Mouse (Mus musculus) lung, postnatal 14 days (tissue): Measurements from ENCODE around the gene Socs1.
"Not testable (repeated sequence)": the region's sequence is repeated elsewhere in the genome, so short reads cannot be mapped to it uniquely, and the experiment has no call there.

ENCODE experiments used
- DNase-seq: peaks from one replicate; pipeline ENCODE4 v3.0.0; 2021

Gene Socs1

DNA sequence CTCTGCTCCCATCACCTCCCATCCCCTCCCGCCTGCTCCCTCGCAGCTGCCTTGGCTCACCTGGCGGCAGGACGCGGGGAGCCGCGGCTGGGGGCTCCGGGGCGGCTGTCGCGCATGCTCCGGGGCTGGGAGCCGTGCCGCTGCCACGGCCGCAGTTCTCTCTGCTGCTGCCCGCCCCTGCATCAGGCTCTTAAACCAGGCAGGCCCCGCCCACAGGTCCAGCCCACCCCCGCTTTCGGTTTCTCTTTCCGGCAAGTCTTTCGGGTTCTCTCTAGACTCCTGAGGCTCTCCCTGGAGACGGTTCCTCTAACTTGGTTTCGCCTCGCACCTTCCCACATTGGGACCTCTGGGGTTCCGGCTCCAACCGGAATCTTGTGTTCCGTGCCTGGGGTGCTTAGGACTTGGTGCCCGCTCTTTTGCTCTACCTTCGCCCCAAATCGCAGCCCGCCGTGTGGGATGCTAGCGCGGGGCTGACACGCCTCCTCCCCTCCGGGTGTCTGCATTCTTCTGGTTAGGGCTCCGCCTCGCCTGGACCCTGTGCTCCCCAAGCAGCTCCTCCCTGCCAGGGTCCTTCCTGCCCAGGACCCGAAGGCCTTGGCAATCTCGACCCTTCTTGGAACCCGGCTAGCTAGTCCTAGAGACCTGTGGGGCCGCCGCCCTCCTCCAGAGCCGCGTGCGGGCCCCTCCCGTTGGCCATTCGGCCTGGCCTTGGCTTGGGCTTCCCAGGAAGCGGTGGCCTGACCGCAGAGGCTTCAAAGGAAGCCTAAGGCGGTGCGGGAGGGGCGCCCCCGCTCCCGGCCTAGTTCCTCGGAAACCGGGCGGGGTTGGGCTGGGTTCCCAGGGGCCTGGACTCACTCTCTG lies at the start of gene Socs1:
Socs1 (minus strand) TSS at position 166 of the 861 bp plus-strand sequence.
- peak; percentile 91 for DNase-seq

DNA sequence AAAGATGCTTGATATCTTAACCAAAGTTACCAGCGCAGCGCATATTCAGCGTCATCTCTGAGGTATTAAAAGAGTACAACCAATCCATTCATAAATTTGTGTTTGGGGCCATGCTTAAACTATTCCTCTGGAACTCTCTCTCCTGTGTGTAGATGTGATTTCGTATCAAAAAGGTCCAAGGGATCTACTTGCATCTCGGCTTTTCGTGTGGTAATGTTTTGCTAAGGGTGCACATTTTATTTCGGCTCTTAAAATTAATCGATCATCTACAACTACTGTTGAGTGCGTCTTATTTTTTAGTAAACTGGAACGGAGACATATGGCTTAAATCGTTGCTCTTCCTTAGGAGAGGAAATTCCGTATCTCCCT lies 49.2 kb upstream of the Socs1 start:
- no peak for DNase-seq

DNA sequence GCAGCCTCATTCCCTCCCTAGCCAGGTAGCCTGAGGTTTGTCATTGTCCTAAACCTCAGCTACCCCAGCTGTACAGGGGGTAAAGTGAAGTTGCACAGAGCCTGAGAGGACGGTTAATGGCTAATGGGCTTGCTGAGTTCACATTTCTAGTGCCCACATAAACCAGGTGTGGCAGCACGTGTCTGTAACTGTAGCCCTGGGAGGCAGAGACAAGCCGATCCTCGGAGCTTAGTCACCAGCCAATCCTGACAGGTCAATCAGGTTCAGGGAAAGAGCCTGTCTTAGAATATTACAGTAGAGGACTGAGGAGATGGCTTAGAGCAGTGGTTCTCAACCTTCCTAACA lies 43.1 kb upstream of the Socs1 start:
- DNase-seq = no peak

DNA sequence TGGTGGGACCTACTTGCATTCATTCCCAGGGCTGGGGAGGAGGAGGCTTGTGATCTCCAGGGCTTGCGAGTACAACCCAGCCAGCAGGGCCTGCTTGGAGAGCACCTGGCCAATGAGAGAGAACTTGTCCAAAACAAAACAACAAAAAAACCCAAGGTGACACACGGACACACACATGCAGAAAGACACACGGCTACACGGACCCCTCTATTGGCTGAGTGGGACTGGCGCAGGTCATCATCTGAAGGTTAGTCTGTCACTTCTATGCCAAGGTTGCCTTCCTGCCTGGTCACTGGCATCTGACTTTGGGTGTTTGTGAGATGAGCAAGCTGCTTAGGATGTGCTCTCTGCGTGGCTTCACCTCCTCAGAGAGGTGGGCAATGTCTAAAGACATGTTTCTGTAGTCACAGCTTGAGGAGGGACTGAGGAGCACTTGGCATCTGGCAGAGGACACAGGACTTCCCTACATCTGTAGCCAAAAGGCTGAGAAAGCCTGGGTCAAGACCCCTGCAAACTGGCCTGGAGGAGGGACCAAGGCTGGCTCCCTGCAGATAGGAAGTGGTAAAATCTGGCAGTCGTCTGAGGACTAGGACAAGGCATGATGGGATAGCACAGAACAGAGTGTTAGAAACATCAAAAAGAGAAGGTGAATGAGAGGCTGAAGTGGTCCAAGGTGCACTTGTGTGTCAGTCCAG lies 42.6 kb upstream of the Socs1 start:
- no peak for DNase-seq

DNA sequence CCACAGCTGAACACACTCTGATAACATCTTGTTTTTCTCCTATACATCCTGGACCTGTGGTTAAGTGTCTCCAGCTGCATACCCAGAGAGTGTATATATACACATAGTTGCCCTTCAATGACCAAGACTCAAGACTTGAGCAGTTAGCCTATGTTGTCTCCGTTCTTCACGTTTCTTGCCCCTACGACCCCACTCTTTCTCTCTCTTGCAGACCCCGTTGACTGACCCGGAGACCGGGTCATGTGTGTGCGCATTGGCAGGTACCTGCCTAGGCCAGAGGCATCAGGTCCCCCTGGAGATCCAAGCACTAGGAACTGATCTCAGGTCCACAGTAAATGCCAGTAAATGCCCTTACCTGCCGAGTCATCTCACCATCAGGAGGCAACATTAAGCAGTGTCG lies 41.9 kb upstream of the Socs1 start:
- DNase-seq = no peak

DNA sequence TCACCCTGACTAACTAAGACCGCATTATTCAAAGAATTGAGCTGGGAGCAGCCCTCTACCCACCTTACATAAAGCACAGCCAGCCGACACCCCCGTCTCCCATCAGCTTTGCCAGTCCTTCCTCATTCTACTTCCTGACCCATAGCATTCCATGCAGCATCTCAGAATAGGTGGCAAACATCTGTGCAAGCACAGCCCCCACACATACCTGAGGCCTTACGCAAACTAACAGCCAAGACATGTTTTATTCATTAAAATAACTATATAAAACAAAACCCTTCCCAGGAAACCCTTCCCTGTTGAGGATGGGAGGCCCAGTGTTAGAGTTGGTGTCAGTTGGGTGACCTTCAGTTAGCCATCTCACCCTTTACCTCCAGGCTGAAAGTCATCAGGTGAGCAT lies 40.5 kb upstream of the Socs1 start:
- DNase-seq = no peak

DNA sequence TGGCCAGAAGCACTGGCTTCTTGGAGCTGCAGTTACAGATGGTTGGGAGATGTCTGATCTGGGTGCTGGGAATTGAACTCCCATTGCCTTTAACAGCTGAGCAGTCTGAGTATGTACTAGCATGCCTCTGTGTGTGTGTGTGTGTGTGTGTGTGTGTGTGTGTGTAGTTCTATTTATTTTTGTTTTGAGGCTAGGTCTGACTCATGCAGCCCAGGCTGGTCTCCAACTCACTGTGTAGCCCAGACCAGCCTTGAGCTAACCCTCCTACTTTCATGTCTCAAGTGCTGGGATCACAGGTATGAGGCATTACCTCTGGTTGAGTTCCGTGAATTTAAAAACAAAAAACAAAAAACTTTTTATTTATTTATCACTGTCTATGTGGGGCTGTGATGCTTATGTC lies 39.2 kb upstream of the Socs1 start:
- DNase-seq = no peak

DNA sequence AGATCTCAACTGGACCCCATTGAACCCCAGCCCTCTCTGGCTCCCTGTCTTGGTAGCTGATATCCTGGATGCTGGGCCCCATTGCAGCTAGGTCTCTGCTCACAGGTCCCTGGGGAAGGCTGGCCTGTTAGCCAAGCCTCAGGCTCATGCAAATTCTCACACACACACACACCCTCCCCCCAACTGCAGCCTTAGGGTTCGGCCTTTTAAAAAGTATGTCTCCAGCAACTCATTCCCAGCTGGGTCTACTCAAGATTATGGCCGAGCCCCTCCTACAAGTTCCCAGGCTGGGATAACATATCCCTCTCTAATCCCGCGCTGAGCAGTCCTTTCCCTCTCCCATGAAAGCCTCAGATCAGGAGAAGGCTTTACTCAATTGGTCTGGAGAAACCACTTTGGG lies 36.1 kb upstream of the Socs1 start:
- DNase-seq = no peak

DNA sequence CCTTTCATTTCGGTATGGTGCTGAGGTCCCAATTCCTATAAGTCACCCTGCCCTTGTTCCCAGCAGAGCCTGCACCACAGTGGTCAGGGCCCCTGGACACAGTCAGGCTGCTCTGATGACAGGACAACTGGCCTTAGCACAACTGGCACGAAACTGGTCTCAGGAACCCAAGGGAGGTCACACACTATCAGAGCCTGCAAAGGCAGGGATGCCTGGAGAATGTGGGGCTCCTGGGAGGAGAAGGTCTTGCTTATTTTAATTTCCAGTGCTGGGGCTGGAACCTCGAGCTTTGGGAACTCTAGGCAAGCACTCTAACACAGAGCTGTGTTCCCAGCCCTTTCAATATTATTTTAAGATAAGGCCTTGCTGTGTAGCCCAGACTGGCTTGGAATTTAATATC lies 34.6 kb upstream of the Socs1 start:
- no peak for DNase-seq

DNA sequence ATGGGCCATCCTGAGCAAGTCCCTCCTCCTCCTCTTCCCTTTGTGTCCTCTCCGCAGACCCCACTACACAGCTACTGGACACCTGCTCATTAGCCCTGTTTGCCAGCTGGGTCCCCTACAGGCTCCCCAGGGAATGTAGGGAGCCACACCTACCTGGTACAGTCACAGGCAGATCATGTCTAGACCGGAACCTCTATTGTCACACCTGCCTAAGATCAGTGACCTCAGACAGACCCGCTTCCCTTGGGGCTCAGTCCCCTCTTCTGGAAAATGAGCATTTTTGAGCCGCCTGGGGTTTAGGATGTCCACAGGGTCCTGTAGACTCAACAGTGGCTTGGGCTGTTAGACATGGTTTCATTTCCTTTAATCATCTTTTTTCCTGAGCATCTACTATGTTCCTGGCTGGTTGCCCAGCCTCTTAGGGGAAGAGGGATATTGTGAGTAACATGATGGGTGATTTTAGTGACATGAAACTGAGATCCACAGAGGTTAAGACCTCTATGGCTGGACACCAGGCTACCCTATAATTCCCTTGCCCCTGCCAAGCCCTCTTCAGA lies 33.3 kb upstream of the Socs1 start:
- DNase-seq = no peak

DNA sequence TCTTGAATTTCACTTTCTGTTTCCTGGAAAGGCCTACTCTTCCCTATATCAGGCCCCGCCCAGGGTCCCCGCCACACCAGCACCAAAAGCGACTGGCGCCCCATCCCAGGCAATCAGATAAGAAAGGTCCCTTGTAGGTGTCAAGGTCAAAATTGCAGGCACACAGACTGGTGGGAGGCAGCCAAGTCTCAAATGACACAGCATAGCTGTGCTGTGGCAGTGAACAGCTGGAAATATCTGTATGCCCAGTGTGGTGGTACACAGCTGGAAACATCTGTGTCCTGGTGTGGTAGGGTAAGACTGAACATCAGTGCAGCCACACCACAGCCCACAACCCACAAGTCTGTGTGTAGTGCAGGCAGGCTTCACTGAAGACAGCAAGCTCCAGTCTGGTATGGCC lies 29.5 kb upstream of the Socs1 start:
- peak; percentile 23 for DNase-seq

DNA sequence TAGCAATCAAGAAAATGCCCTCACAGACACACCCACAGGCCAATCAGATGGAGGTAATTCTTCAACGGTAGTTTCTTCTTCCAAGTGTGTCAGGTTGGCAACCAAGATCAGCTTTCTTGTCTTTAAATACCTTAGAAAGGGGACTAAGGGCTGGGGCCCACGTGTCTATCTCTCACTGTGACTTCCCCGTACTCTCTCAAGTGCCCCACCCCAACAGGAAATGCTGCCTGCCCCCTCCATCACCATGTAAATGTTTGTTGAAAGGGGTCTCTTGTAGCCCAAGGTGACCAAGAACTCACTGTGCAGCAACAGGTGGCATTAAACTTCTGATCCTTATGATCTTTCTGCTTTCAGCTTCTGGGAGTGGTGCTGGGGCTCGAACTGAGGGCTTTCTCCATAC lies 28.4 kb upstream of the Socs1 start:
- no peak for DNase-seq

DNA sequence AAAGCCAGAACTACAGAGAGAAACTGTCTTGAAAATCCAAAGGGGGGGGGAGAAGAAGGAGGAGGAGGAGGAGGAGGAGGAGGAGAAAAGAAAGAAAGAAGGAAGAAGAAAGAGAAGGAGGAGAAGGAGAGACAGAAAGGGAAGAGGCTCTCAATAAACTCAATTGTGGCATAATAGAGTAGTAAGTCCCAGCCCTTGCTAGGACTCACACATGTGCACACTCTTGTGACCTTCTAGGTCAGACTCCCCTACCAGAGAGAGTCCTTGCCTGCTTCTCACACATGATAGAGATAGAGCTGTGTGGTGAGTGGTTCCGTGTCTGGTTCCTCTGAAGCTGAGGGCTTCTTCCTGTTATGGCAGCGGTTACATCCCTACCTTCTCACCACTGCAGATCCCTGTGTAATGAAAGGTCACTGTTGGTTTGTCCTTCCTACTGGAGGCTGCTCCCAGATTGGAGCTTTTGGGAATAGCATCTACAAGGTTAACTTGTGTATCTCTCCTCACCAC lies 27.6 kb upstream of the Socs1 start, which contains the start of gene Gm11172:
Gm11172 (plus strand) TSS at position 51 of the 507 bp plus-strand sequence.
- DNase-seq = no peak

DNA sequence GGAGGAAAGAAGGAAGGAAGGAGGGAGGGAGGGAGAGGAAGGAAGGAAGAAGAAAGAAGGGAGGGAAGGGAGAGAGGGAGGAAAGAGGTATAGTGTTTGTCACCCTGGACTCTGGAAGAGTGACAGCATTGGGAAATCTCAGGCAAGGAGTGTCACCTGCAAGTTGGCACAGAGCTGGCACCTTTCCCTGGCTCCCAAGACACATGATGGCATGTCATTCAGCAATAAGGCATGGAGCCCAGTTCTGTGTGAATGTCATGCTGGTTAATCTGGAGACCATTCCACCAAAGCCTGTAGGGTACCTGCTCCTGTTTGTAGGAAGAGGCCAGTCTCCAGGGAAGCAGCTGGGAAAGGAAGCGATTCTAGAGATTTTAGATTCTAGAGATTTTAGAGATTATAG lies 25.0 kb upstream of the Socs1 start:
- DNase-seq = no peak

DNA sequence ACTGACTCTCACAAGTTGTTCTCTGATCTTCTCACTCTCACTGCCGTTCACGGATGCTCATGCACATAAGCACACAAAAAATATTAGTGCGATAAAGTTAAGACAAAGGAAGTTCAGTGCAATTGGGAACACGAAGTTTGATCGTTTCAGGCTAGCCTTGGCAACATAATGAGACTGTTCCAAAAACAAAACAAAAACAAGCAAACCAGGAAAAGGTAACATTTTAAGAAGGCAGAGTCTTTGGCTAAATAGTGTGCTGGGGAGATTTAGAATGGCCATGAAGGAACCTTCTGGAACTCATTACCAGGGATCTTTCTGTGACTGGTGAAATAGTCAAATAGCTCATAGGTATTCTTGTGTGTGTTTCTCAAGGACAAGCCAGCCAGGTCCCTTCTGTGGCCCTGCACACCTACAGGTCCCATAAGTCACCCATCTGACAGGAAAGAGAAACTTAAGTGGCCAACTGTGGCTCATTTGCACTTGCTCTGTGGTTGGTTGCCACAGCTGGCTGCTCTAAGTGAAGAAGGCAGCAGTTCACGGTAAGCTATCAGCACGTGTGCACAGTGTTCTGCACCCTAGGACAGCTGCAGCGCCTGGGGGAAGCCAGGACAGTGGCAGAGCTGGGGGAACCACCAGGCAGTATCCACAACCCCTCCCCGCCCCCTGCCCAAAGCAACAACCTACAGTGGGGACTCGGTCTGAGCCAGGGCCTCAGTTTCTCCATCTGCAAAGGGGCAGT lies 20.6 kb upstream of the Socs1 start, which contains the start of gene Prm1:
Prm1 (minus strand) TSS at position 51 of the 739 bp plus-strand sequence.
- no peak for DNase-seq

DNA sequence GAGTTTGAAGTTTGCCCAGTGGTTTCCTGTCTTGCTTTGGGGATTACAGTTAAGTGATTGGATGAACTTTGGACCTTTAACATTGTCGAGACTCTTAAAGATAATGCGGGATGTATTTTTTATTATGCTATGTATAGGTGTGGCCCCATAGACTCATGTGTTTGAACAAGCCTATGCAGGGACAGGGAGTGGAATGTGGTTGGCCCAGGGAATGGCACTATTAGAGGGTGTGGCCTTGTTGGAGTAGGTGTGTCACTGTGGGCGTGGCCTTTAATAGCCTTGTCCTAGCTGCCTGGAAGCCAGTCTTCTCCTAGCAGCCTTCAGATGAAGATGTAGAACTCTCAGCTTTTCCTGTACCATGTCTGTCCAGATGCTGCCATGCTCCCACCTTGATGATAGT lies 17.1 kb upstream of the Socs1 start:
- DNase-seq = not testable (repeated sequence)

DNA sequence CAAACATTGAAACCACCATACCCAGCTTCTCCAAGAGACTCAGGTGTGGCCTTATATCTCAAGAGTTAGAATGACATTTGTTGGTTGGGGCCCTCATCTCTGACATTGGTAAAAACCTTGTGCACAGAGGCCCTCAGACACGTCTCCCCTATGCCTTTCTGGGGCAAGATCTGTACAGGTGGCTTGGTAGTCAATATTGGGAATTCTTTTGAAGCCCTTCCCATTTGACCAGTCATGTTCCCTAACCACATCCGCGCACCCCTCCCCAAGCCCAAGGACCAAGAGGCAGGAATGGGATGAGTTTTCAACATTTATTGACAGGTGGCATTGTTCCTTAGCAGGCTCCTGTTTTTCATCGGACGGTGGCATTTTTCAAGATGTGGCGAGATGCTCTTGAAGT lies 10.7 kb upstream of the Socs1 start, which contains the start of gene Prm2:
Prm2 (minus strand) TSS at position 101 of the 400 bp plus-strand sequence.
- no peak for DNase-seq

DNA sequence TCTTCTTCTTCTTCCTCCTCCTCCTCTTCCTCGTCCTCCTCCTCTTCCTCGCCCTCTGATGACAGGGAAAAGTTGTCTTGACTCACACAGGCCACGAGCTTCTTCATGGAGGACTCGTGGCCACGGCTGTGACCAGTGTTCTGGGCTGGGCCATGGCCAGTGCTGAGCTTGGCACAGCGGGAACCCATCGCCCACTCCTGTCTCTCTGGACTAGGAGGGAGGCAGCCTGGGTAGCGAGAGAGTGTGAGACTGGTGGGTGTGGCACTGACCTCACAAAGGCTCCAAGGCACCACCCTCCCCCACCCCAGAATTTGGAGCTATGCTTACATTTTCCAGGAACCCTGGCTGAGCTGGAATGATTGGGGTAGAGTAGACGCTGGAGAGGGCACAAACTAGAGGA lies 5.4 kb upstream of the Socs1 start, which contains the start of gene Prm3:
Prm3 (minus strand) TSS at position 213 of the 400 bp plus-strand sequence.
- no peak for DNase-seq

DNA sequence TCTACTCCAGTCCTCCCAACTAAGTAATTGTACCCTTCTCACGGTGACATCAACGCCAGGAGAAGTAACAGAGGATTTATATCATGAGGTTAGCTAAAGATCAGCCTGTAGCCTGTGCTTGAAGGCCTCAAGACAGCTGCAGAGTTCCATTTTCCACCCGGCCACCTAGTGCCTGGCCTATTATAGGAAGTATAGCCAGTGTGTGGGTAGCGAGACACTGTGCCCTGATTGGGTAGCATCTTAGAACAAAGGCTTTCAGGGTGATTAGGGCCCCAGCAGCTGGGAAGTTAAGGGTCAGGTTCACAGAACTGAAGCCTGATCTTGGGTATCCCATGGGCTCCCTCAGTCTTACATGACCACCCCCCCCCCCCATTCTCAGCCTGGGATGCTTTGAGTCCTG lies 3.5 kb upstream of the Socs1 start:
- no peak for DNase-seq

DNA sequence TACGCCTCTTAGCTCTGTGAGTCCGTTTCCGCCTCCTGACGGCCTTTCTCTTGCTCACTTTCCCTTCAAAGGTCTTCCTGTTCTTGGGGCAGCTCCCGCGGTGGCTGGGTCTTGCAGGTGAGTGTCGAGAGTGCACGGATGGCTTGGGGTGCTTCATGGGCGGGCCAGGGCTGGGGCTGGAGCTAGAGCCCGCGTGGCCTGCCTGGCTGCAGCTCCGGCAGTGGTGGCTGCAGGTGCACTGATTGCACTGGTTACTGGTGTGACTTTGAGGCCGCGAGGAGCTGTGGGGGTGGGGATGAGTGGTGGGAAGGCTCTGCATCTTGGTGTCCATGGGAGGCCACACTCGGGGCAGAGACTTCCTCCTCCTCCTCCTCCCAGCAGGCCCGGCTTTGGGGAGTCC lies 2.9 kb upstream of the Socs1 start, which contains the start of gene Tnp2:
Tnp2 (minus strand) TSS at position 390 of the 400 bp plus-strand sequence.
- no peak for DNase-seq

DNA sequence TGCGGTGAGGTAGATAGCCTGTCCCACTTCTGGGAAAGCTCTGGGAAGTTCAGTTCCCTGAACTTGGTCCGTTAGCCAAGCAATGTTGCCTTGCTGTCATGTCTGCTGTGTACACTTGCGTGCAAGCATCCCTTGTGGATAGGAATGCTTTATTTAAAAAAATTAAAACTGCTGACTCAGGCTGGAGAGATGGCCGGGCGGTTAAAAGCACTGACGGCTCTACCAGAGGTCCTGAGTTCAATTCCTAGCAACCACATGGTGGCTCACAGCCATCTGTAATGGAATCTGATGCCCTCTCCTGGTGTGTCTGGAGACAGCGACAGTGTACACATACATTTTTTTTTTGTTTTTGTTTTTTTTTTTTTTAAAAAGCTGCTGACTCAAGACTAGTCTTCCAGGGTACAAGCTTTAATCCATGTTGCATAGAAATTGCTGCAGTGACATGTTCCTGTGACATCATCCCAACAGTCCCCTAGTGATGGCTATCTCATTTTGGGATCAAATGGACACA lies 2.3 kb upstream of the Socs1 start:
- DNase-seq = no peak

DNA sequence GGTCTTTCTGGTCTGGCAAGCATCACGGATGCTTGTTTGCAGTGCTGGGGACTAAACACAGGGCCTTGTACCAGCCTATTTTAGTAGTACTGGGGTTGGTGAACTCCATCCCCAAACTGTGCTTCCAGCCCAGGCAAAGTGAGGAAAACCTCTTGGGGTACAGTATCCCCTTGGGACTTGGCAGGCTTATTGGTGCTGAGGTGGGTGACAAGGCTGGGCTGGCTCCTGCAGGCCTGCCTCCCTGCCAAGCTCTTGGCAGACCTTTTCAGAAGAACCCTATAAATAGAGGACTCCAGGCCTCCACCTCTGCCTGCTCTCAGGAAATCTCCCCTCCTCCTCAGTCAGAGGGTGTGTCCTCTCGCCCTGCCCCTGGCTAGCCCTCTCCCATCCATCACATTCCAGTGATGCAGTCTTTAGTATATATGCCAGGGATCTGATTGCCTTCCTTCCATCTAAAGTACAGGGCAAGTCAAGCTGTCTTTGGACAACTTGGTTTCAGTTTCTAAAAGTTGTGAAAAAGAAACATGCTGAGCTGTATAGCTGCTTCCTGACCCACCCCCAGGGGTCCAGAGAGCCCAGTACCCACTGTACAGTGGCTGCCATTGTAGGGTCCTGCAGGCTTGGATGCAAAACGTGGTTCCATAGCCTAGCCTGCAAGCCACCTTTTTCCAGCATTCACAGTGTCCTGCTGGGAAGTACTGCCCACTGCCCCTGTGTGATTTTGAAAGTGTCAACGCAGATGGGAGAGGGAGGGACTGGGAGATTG lies 1.6 kb upstream of the Socs1 start:
- no peak for DNase-seq
